Mouse (Mus musculus) embryonic fibroblast, embryonic 13.5 days (primary cell): ENCODE measurements around the gene Lrrfip1. TPM values are rescaled to one million over a fixed set of nuclear protein-coding genes. Genes with fewer than 3 reads are reported as not detected.

Experiments
- H3K27ac ChIP-seq: 2 replicates; pipeline ENCODE4 v1.5.1; 2012; ENCODE audit warnings: low read length, control low read depth, inconsistent platforms; ENCODE audit not compliant: insufficient read depth
- H3K4me1 ChIP-seq: 2 replicates; pipeline ENCODE4 v1.6.1; 2011; ENCODE audit warnings: low read length; ENCODE audit not compliant: control insufficient read depth, insufficient read depth
- H3K4me3 ChIP-seq: 2 replicates; pipeline ENCODE4 v1.5.1; 2011; ENCODE audit warnings: mild to moderate bottlenecking, control low read depth, low read length; ENCODE audit not compliant: insufficient read depth
- CTCF ChIP-seq: IDR thresholded peaks from 2 replicates; pipeline ENCODE4 v1.5.1; 2011; ENCODE audit warnings: mild to moderate bottlenecking, control low read depth, low read length, moderate library complexity, borderline replicate concordance; ENCODE audit not compliant: insufficient read depth
- POLR2A ChIP-seq: IDR thresholded peaks from 2 replicates; pipeline ENCODE4 v1.6.1; 2011; ENCODE audit warnings: low read depth, mild to moderate bottlenecking, control low read depth, low read length, moderate library complexity
- polyA plus RNA-seq: library from polyadenylated mRNA; stranded (reverse); fragments of >200 nt; gene quantifications from 2 replicates; pipeline ENCODE4 v1.2.4, GENCODE M21; 2011; ENCODE audit warnings: low read depth; ENCODE audit not compliant: missing spikeins, insufficient read length

Lrrfip1 gene
- polyA plus RNA-seq, 1 experiment = 109 TPM

DNA sequence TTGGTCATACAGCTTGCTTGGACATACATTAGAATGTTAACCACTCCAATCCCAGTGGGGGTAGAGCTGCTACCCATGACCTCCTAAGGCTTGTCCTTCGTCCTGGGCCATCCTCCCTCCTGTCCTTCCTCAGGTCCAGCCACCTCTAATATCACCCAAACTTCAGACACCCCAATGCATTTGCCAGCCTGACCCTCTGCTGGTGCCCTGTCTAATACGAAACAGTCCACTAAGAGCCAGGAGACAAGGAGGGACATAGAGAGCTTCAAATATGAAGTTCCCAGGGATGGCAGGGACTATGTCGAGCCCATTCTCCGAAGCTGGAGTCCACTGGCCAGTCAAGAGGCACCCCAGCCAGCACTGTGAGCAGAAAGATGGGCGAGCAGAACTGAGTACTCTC lies 896 bp upstream of the Lrrfip1 start:
- H3K4me1 ChIP-seq = 0 out of 2 replicates have a peak, but pooled peaks cover 2% of the 10 kb centered on the region
- TF ChIP-seq CTCF = no peak
- no peak for TF ChIP-seq POLR2A
- H3K4me3 ChIP-seq = no peak overlapping the region

GRCm38 (mm10) chr1:90998891-90999611 lies 514 bp downstream of the Lrrfip1 start:
- TF ChIP-seq POLR2A (no peak), CTCF (no peak)
- Histone ChIP-seq H3K4me1 (0 out of 2 replicates have a peak, but pooled peaks cover 2% of the 10 kb centered on the region), H3K27ac (0 out of 2 replicates have a peak overlapping the region, but pooled peaks have one; percentile 9), H3K4me3 (peak overlapping the region; percentile 90)

More for the DNA sequence above, 896 bp upstream of the Lrrfip1 start:
- H3K27ac ChIP-seq = no peak overlapping the region

DNA sequence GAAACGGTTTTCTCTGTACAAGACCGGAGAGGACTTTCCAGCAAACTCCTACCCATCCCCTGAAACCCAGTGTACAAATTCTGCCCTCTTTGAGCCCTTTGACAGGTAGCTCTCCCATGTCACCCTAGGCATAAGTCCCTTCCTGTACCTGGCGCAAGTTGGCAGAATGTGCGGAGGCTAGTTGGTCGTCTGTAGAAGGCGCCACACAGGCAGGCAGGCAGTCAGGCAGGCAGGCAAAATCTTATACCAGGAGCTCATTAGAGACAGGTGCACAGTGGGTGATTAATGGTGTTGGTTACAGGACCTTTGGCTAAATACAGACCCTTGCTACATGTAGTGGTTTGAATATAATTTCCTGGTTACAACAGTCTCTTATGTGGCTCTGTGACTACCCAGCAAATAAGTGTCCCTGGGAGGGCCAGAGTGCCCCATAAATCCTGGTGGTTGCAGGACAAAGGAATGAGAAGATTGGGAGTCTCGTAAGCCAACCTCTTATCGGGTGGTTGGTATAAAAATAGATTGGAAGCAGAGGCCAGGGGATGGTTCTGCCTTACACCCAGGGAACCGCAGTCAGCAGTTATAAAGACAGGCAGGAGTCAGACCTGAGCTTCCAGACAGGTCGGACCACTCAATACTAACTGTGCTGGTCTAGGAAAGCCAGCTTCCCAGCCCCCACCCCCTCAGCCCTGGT lies 1.5 kb downstream of the Lrrfip1 start:
- Histone ChIP-seq H3K4me1 (0 out of 2 replicates have a peak, but pooled peaks cover 2% of the 10 kb centered on the region), H3K27ac (no peak overlapping the region), H3K4me3 (peak overlapping the region; percentile 90)
- no peak for TF ChIP-seq POLR2A
- TF ChIP-seq CTCF = no peak

DNA sequence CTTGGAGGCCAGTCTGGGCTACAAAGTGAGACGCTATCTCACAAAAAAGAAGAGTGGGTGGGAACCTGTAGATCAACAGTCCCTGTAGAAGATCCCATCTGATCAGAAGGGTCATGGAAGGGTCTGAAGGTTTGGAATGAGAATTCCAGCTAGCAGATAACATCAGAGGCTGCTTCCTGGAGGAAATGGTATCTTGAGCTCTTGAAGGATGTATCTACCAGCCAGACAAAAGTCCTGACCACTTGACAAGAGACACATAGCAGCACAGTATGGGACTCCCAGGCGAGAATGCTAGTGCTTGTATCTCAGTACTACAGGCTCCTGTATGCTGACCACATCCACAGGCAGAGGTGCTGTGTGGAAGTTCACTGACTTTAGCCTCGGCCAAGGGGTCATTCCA lies 2.6 kb downstream of the Lrrfip1 start:
- H3K4me3 ChIP-seq = no peak overlapping the region
- H3K4me1 ChIP-seq = 0 out of 2 replicates have a peak, but pooled peaks cover 2% of the 10 kb centered on the region
- no peak overlapping the region for H3K27ac ChIP-seq
- no peak for TF ChIP-seq CTCF
- TF ChIP-seq POLR2A = no peak

- H3K4me3 ChIP-seq = no peak overlapping the region
- TF ChIP-seq POLR2A (no peak), CTCF (no peak)
- 0 out of 2 replicates have a peak, but pooled peaks cover 2% of the 10 kb centered on the region for H3K4me1 ChIP-seq
- H3K27ac ChIP-seq = no peak overlapping the region
Measured at GRCm38 (mm10) chr1:91001871-91002539, 3.5 kb downstream of the Lrrfip1 start.

DNA sequence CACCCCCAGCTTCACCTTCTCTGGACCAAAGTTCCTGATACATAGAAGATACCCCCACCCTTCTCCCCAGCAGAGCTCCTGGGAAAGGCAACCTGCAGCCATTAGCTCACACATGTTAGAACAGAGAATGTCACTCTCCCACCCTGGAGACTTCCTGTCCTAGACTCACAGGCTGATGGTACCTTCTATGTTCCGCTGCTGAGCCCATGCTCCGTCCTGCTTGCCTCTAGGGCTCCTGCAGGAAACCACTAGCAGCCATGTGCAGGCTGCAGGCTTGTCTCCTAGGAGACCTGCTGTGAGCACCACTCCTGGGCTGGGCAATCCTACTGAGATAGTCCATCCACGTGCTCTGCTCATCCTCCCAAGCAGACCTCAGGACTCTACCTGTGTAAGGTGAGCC lies 4.1 kb downstream of the Lrrfip1 start:
- TF ChIP-seq CTCF (no peak), POLR2A (no peak)
- no peak overlapping the region for H3K4me3 ChIP-seq
- H3K4me1 ChIP-seq = 0 out of 2 replicates have a peak, but pooled peaks cover 2% of the 10 kb centered on the region
- H3K27ac ChIP-seq = no peak overlapping the region

GRCm38 (mm10) chr1:91003522-91004253 lies 5.2 kb downstream of the Lrrfip1 start:
- 0 out of 2 replicates have a peak, but pooled peaks cover 2% of the 10 kb centered on the region for H3K4me1 ChIP-seq
- H3K27ac ChIP-seq = no peak overlapping the region
- no peak for TF ChIP-seq POLR2A
- no peak for TF ChIP-seq CTCF
- no peak overlapping the region for H3K4me3 ChIP-seq

- TF ChIP-seq POLR2A (no peak), CTCF (no peak)
- H3K4me1 ChIP-seq = no peaks in the 10 kb centered on the region; the same call in 1 of the 2 replicates
- H3K4me3 ChIP-seq = no peak overlapping the region
- no peak overlapping the region for H3K27ac ChIP-seq
Measured at GRCm38 (mm10) chr1:91006037-91006436, 7.5 kb downstream of the Lrrfip1 start.

DNA sequence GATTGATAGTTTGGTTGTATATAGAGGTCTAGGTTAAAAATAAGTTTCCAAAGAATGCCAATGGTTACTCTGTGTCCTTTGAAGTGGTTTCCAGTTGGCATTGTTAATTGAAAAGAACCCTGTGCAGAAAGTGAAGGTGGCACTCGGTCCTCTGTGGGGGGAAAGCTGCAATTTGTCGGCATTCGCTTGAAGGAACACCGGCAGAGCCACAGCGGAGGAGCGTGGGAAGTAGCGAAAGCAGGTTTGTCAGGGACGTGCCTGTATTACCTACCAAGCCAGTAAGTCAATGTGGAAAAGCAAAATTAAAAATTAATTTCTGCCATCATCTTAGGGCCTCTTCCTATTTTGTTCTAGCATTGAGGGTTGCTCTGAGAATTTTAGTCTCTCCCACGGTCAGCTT lies 8.2 kb downstream of the Lrrfip1 start:
- H3K4me3 ChIP-seq = no peak overlapping the region
- no peak for TF ChIP-seq POLR2A
- no peak for TF ChIP-seq CTCF
- H3K4me1 ChIP-seq = no peaks in the 10 kb centered on the region; the same call in 1 of the 2 replicates
- H3K27ac ChIP-seq = no peak overlapping the region
